Mouse (Mus musculus): Measurements from ENCODE around the gene C4b.
"Not testable (repeated sequence)": the region's sequence is repeated elsewhere in the genome, so short reads cannot be mapped to it uniquely, and the experiment has no call there.

GRCm38 (mm10) chr17:34739708-34740107 is 4.0 kb downstream of the C4b start:
- TF ChIP-seq HCFC1 (IDR thresholded peaks at IDR 0.05; ENCODE audit: low read depth, low read length); MEF2A (IDR thresholded peaks at IDR 0.05; ENCODE audit: borderline replicate concordance, low read depth, low read length): not testable (repeated sequence)

All from CH12.LX (cell line).